Mouse (Mus musculus): ENCODE results near the gene 4930590J08Rik. TPM values are rescaled to one million over a fixed set of nuclear protein-coding genes. Genes with fewer than 3 reads are reported as not detected.
A peak's percentile ranks its signal among the peaks of the same experiment; 100 is the strongest.

The 4930590J08Rik gene
- polyA plus RNA-seq, 1 experiment from 2014 or later, result 0.79 TPM

GRCm38 (mm10) chr6:91960028-91960811 is 57.6 kb downstream of the 4930590J08Rik start:
- no peaks in the 10 kb centered on the region for H3K9me3 ChIP-seq (ENCODE audit: low read depth, low read length)
- H3K36me3 ChIP-seq (ENCODE audit: insufficient read depth), result no peaks in the 10 kb centered on the region
- ATAC-seq (ENCODE audit: insufficient read depth) (peak; percentile 75; the same call in 1 of the 2 replicates), DNase-seq (peak; percentile 73)
- H3K4me3 ChIP-seq (ENCODE audit: low read depth, low read length), result no peak overlapping the region
- TF ChIP-seq CTCF (IDR thresholded peaks at IDR 0.05; ENCODE audit: low read depth), result no peak
- peak overlapping the region; percentile 75 for H3K27ac ChIP-seq (ENCODE audit: low read depth)
- no peak overlapping the region for H3K9ac ChIP-seq
- H3K27me3 ChIP-seq (ENCODE audit: insufficient read depth, low read length), result no peaks in the 10 kb centered on the region
- peaks cover 4% of the 10 kb centered on the region; the same call in 1 of the 2 replicates for H3K4me1 ChIP-seq (ENCODE audit: insufficient read depth)
- peak overlapping the region; percentile 32; the same call in 1 of the 2 replicates for H3K4me2 ChIP-seq
- 13% methylated on average over 8 of the region's 8 CpGs for WGBS

GRCm38 (mm10) chr6:91963429-91963828 is 60.8 kb downstream of the 4930590J08Rik start:
- ATAC-seq (ENCODE audit: insufficient read depth), result no peak
- Histone ChIP-seq H3K36me3 (ENCODE audit: insufficient read depth) (no peaks in the 10 kb centered on the region), H3K4me3 (ENCODE audit: low read depth, low read length) (no peak overlapping the region), H3K9ac (no peak overlapping the region), H3K27me3 (ENCODE audit: insufficient read depth, low read length) (no peaks in the 10 kb centered on the region), H3K27ac (ENCODE audit: low read depth) (no peak overlapping the region), H3K4me2 (no peak overlapping the region), H3K4me1 (ENCODE audit: insufficient read depth) (peaks cover 4% of the 10 kb centered on the region; the same call in 1 of the 2 replicates), H3K9me3 (ENCODE audit: low read depth, low read length) (no peaks in the 10 kb centered on the region)
- 19% methylated on average over 4 of the region's 4 CpGs for WGBS
- DNase-seq, result peak; percentile 26
- no peak for TF ChIP-seq CTCF (IDR thresholded peaks at IDR 0.05; ENCODE audit: low read depth)

DNA sequence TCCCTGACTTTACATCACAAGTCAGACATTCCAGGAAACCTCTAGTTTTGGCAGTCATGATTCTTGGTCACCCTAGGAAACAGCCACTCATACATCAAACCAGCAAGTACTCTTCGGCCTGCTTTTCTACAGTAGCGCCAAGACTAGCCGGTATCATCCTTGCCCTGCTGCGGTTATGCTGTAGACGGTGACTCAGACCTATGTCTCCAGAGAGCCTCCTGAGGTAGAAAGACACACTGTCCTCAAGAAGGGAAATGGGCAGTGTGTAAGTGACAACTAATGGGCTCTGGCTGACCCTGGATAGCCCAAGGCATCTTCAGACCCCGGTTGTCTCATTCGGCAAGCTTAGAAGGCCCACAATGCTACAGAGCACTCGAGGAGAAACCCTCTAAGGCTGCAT is 62.5 kb downstream of the 4930590J08Rik start:
- Histone ChIP-seq H3K4me3 (ENCODE audit: low read depth, low read length) (no peak overlapping the region), H3K27ac (ENCODE audit: low read depth) (no peak overlapping the region), H3K36me3 (ENCODE audit: insufficient read depth) (no peaks in the 10 kb centered on the region), H3K27me3 (ENCODE audit: insufficient read depth, low read length) (no peaks in the 10 kb centered on the region), H3K9me3 (ENCODE audit: low read depth, low read length) (no peaks in the 10 kb centered on the region), H3K4me1 (ENCODE audit: insufficient read depth) (peaks cover 4% of the 10 kb centered on the region; the same call in 1 of the 2 replicates), H3K9ac (no peak overlapping the region), H3K4me2 (no peak overlapping the region)
- no peak for TF ChIP-seq CTCF (IDR thresholded peaks at IDR 0.05; ENCODE audit: low read depth)
- no peak for DNase-seq
- 83% methylated on average over 8 of the region's 8 CpGs for WGBS
- no peak for ATAC-seq (ENCODE audit: insufficient read depth)

GRCm38 (mm10) chr6:91966006-91966405 is 63.4 kb downstream of the 4930590J08Rik start:
- Histone ChIP-seq H3K4me3 (ENCODE audit: low read depth, low read length) (no peak overlapping the region), H3K27me3 (ENCODE audit: insufficient read depth, low read length) (no peaks in the 10 kb centered on the region), H3K36me3 (ENCODE audit: insufficient read depth) (no peaks in the 10 kb centered on the region), H3K27ac (ENCODE audit: low read depth) (no peak overlapping the region), H3K9me3 (ENCODE audit: low read depth, low read length) (no peaks in the 10 kb centered on the region), H3K4me2 (no peak overlapping the region), H3K9ac (no peak overlapping the region), H3K4me1 (ENCODE audit: insufficient read depth) (no peaks in the 10 kb centered on the region)
- ATAC-seq (ENCODE audit: insufficient read depth) (no peak), DNase-seq (no peak)
- 0 out of 2 replicates have a peak, but pooled peaks have one; percentile 15 for TF ChIP-seq CTCF (IDR thresholded peaks at IDR 0.05; ENCODE audit: low read depth)
- 36% methylated on average over 6 of the region's 6 CpGs for WGBS

DNA sequence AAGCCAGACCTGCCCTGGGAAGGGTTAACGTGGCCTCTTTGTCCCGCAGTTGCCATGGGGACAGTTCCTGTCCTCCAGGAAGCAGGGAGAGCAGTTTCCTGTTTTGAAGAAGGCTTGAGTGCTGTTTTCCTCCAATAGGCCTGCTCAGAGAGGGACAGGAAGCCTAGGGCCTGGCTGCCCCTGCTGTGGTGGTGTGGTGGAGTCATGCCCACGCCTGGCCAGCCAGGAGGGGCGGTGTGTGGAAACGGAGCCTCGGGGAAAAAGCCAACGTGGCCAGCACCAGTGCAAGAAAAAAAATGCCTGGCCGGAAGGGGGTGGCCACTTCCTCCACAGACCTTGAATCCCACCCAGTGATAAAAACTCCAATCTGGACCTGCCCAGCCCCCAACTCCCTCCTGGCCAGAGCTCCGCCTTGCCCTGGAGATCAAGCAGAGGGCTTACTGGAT is 69.6 kb downstream of the 4930590J08Rik start:
- Histone ChIP-seq H3K27me3 (ENCODE audit: insufficient read depth, low read length) (no peaks in the 10 kb centered on the region), H3K4me1 (ENCODE audit: insufficient read depth) (peaks cover 6% of the 10 kb centered on the region; the same call in 1 of the 2 replicates), H3K27ac (ENCODE audit: low read depth) (peak overlapping the region; percentile 60; the same call in 1 of the 2 replicates), H3K36me3 (ENCODE audit: insufficient read depth) (no peaks in the 10 kb centered on the region), H3K9ac (no peak overlapping the region), H3K4me3 (ENCODE audit: low read depth, low read length) (no peak overlapping the region), H3K4me2 (no peak overlapping the region), H3K9me3 (ENCODE audit: low read depth, low read length) (no peaks in the 10 kb centered on the region)
- ATAC-seq (ENCODE audit: insufficient read depth) (peak; percentile 89), DNase-seq (peak; percentile 66)
- TF ChIP-seq CTCF (IDR thresholded peaks at IDR 0.05; ENCODE audit: low read depth), result peak; percentile 7; the same call in 1 of the 2 replicates
- 32% methylated on average over 9 of the region's 9 CpGs for WGBS

GRCm38 (mm10) chr6:91973972-91974371 is 71.4 kb downstream of the 4930590J08Rik start:
- 67% methylated on average over 6 of the region's 6 CpGs for WGBS
- Histone ChIP-seq H3K4me3 (ENCODE audit: low read depth, low read length) (no peak overlapping the region), H3K4me1 (ENCODE audit: insufficient read depth) (peaks cover 6% of the 10 kb centered on the region; the same call in 1 of the 2 replicates), H3K4me2 (no peak overlapping the region), H3K27me3 (ENCODE audit: insufficient read depth, low read length) (0 out of 2 replicates have a peak, but pooled peaks cover 3% of the 10 kb centered on the region), H3K9me3 (ENCODE audit: low read depth, low read length) (no peaks in the 10 kb centered on the region), H3K9ac (no peak overlapping the region), H3K27ac (ENCODE audit: low read depth) (no peak overlapping the region), H3K36me3 (ENCODE audit: insufficient read depth) (no peaks in the 10 kb centered on the region)
- DNase-seq (peak; percentile 11), ATAC-seq (ENCODE audit: insufficient read depth) (no peak)
- no peak for TF ChIP-seq CTCF (IDR thresholded peaks at IDR 0.05; ENCODE audit: low read depth)
